Mouse (Mus musculus): ENCODE results near the gene Grem2.

DNA sequence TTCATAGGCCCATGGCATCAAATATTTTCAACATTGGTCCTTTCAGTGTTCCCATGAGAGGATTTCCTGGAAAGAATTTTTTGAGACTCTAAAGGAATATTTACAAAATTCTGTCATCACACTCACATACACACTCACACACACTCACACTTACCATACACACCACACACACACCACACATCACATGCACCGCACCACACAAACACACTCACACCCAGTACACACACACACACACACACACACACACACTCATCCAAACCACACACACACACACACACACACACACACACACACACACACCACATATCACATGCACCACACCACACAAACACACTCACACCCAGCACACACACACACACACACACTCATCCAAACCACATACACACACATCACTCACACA lies 33.5 kb downstream of the Grem2 start:
- TF ChIP-seq CTCF (IDR thresholded peaks at IDR 0.05) (no peak), POLR2A (IDR thresholded peaks at IDR 0.05; ENCODE audit: insufficient read depth, low read depth, low read length) (no peak)
